Mouse (Mus musculus): ENCODE measurements around the gene Letmd1.

- TF ChIP-seq POLR2A (IDR thresholded peaks at IDR 0.05; ENCODE audit: extremely low read depth, insufficient read depth, low read length) (no peak), CTCF (IDR thresholded peaks at IDR 0.05; ENCODE audit: low read depth, low read length) (no peak)
Observed at GRCm38 (mm10) chr15:100461646-100462045, 7.2 kb upstream of the Letmd1 start.

Measured in liver, adult 2 months (tissue).